Mouse (Mus musculus): ENCODE results near the gene Mrpl55.

GRCm38 (mm10) chr11:59216955-59217354 is 14.7 kb downstream of the Mrpl55 start:
- TF ChIP-seq CTCF (conservative IDR thresholded peaks at IDR 0.05; ENCODE audit: low read length) (no peak), NANOG (IDR thresholded peaks at IDR 0.05; ENCODE audit: borderline replicate concordance, low read length) (no peak)

All from E14TG2a.4 (cell line).